Mouse (Mus musculus): ENCODE results near the gene Tbc1d9.

Tbc1d9 gene

GRCm38 (mm10) chr8:83224754-83225416, 59.7 kb downstream of the Tbc1d9 start:
- no peak for DNase-seq (ENCODE audit: low read depth in 2 of 2, low spot score in 2 of 2)

GRCm38 (mm10) chr8:83225598-83225997, 60.4 kb downstream of the Tbc1d9 start:
- DNase-seq (ENCODE audit: low read depth in 2 of 2, low spot score in 2 of 2) = no peak

GRCm38 (mm10) chr8:83227336-83227735, 62.2 kb downstream of the Tbc1d9 start:
- no peak for DNase-seq (ENCODE audit: low read depth in 2 of 2, low spot score in 2 of 2)

- DNase-seq (ENCODE audit: low read depth in 2 of 2, low spot score in 2 of 2) = no peak
Observed at GRCm38 (mm10) chr8:83233099-83233498, 67.9 kb downstream of the Tbc1d9 start.

- no peak for DNase-seq (ENCODE audit: low read depth in 2 of 2, low spot score in 2 of 2)
Observed at GRCm38 (mm10) chr8:83239341-83239740, 74.2 kb downstream of the Tbc1d9 start.

GRCm38 (mm10) chr8:83244151-83244550, 79.0 kb downstream of the Tbc1d9 start:
- DNase-seq (ENCODE audit: low read depth in 2 of 2, low spot score in 2 of 2) = no peak

GRCm38 (mm10) chr8:83250858-83251257, 85.7 kb downstream of the Tbc1d9 start:
- no peak for DNase-seq (ENCODE audit: low read depth in 2 of 2, low spot score in 2 of 2)

- DNase-seq (ENCODE audit: low read depth in 2 of 2, low spot score in 2 of 2) = no peak
Observed at GRCm38 (mm10) chr8:83251362-83252246, 86.5 kb downstream of the Tbc1d9 start.

- DNase-seq (ENCODE audit: low read depth in 2 of 2, low spot score in 2 of 2) = no peak
Observed at GRCm38 (mm10) chr8:83252791-83253190, 87.6 kb downstream of the Tbc1d9 start.

- no peak for DNase-seq (ENCODE audit: low read depth in 2 of 2, low spot score in 2 of 2)
Observed at GRCm38 (mm10) chr8:83257631-83258030, 92.5 kb downstream of the Tbc1d9 start.

- DNase-seq (ENCODE audit: low read depth in 2 of 2, low spot score in 2 of 2) = peak; percentile 46 to 50
Observed at GRCm38 (mm10) chr8:83260418-83261215, 95.5 kb downstream of the Tbc1d9 start.

- DNase-seq (ENCODE audit: low read depth in 2 of 2, low spot score in 2 of 2) = no peak
Observed at GRCm38 (mm10) chr8:83271172-83271571, 106.0 kb downstream of the Tbc1d9 start.

- no peak for DNase-seq (ENCODE audit: low read depth in 2 of 2, low spot score in 2 of 2)
Observed at GRCm38 (mm10) chr8:83272464-83272863, 107.3 kb downstream of the Tbc1d9 start.

- DNase-seq (ENCODE audit: low read depth in 2 of 2, low spot score in 2 of 2) = no peak
Observed at GRCm38 (mm10) chr8:83274470-83274869, 109.3 kb downstream of the Tbc1d9 start.

- no peak for DNase-seq (ENCODE audit: low read depth in 2 of 2, low spot score in 2 of 2)
Observed at GRCm38 (mm10) chr8:83278431-83278830, 113.3 kb downstream of the Tbc1d9 start.

- DNase-seq (ENCODE audit: low read depth in 2 of 2, low spot score in 2 of 2) = no peak
Observed at GRCm38 (mm10) chr8:83285391-83285790, 120.2 kb downstream of the Tbc1d9 start.

GRCm38 (mm10) chr8:83290176-83290575, 125.0 kb downstream of the Tbc1d9 start, which contains the start of gene Ucp1:
Gene Ucp1, plus strand, starts transcription at chr8:83290352.
- no peak for DNase-seq (ENCODE audit: low read depth in 2 of 2, low spot score in 2 of 2)

GRCm38 (mm10) chr8:83297375-83297774, 132.2 kb downstream of the Tbc1d9 start:
- DNase-seq (ENCODE audit: low read depth in 2 of 2, low spot score in 2 of 2) = no peak

- peak in 1 of 2 experiments; percentile 7 for DNase-seq (ENCODE audit: low read depth in 2 of 2, low spot score in 2 of 2)
Observed at GRCm38 (mm10) chr8:83300135-83300534, 135.0 kb downstream of the Tbc1d9 start.

- DNase-seq (ENCODE audit: low read depth in 2 of 2, low spot score in 2 of 2) = no peak
Observed at GRCm38 (mm10) chr8:83304946-83305345, 139.8 kb downstream of the Tbc1d9 start.

GRCm38 (mm10) chr8:83309836-83310235, 144.7 kb downstream of the Tbc1d9 start:
- no peak for DNase-seq (ENCODE audit: low read depth in 2 of 2, low spot score in 2 of 2)

Data from CD8-positive naive resting alpha-beta T cell, adult 2 months (primary cell).